Mouse (Mus musculus) G1E-ER4 (cell line): Measurements from ENCODE around the gene Bub1. TPM values are rescaled to one million over a fixed set of nuclear protein-coding genes. Genes with fewer than 3 reads are reported as not detected.

Source experiments
- GATA1 ChIP-seq: IDR thresholded peaks from one replicate; pipeline ENCODE4 v1.8.0; 2012; ENCODE audit warnings: low read length, inconsistent platforms
- polyA plus RNA-seq: library from polyadenylated mRNA; stranded (reverse); fragments of >175 nt; gene quantifications from 2 replicates; pipeline ENCODE4 v1.2.3, GENCODE M21; 2012

The Bub1 gene
- 5.6 and 6.5 TPM in 2 replicates for polyA plus RNA-seq

- TF ChIP-seq GATA1: no peak
These were observed at the start of gene Bub1 for GRCm38 (mm10) chr2:127831401-127832102. Gene Bub1, minus strand, starts transcription at chr2:127831865.

GRCm38 (mm10) chr2:127881063-127881462 lies 49.4 kb upstream of the Bub1 start:
- no peak for TF ChIP-seq GATA1

- no peak for TF ChIP-seq GATA1
These were observed 32.7 kb upstream of the Bub1 start for GRCm38 (mm10) chr2:127864381-127864780.

- TF ChIP-seq GATA1: no peak
These were observed 22.8 kb upstream of the Bub1 start for GRCm38 (mm10) chr2:127854332-127854991.

- no peak for TF ChIP-seq GATA1
These were observed 18.7 kb upstream of the Bub1 start for GRCm38 (mm10) chr2:127850371-127850770.

GRCm38 (mm10) chr2:127846571-127846970 lies 14.9 kb upstream of the Bub1 start:
- TF ChIP-seq GATA1: no peak

DNA sequence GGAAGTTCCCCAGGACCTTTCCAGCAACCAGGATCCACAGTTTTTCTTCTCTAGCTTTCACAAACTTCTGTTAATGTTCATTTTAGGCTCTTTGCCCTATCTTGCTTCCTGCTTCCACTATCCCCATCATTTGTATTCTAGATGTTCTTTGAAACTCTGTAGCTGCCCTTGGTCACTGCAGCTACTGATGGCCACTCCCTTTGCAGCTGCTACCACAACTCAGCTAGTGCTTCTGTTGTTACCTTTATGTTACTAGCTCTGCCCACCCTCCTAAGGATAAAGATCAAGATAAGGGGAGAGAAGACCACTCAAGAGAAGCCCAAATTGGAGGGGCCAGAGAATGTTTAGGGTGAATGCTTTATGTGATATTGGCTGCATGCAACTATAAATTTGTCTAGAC lies 14.3 kb upstream of the Bub1 start:
- no peak for TF ChIP-seq GATA1

DNA sequence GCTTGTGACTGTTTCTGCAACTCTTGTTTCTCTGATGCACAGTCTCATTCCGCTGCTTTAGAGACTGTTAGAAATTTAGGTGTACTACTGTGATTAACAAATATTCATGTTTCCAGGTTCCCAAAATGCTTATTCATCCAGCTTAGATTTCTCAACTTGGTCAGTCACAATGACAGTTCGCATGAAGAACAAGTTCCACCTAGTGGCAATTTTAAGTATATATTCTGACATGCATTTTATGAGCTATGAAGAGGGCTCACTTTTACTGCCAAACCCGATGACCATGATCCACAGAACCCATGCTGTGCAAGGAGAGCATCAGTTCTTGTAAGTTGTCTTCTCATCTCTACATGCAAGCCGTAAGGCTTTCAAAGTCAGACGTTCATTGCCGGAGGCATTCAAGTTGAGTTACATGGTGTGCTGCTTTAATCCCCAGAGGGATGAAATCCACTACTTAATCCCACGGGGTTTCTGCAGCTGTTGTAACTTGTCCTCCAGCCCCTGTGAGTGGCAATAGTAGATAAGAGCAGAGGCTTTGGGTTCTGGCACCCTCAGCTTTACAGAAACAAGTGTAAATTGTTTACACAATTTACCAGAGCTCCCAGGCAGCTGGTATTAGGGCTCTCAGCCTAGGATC lies 13.8 kb upstream of the Bub1 start:
- no peak for TF ChIP-seq GATA1

GRCm38 (mm10) chr2:127842421-127842820 lies 10.8 kb upstream of the Bub1 start:
- TF ChIP-seq GATA1: no peak

GRCm38 (mm10) chr2:127841402-127841801 lies 9.7 kb upstream of the Bub1 start:
- TF ChIP-seq GATA1: no peak

DNA sequence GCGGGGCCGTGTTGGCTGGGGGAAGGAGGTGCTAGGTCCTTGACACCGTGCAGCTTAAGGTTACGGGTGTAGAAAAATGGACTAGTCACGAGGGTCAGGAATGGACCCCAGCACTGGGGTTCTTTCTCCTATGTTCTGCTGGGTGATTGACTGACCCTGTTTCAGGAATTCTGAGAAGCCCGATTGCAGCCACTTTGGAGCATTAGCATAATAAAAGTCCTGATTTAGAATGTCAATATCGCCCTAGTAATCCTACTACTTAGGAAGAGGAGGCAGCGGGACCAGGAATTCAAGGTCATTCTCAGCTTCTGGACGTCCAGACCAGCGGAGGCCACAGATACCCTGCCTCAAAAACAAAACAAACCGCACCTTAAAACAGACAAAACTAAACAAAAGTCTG lies 7.8 kb upstream of the Bub1 start:
- no peak for TF ChIP-seq GATA1

GRCm38 (mm10) chr2:127838576-127838975 lies 6.9 kb upstream of the Bub1 start, which contains the start of gene Acoxl:
Gene Acoxl, plus strand, starts transcription at chr2:127838876.
- no peak for TF ChIP-seq GATA1

- TF ChIP-seq GATA1: no peak
These were observed 1.1 kb upstream of the Bub1 start for GRCm38 (mm10) chr2:127832833-127833190.

- TF ChIP-seq GATA1: no peak
These were observed 603 bp upstream of the Bub1 start for GRCm38 (mm10) chr2:127832103-127832832.

DNA sequence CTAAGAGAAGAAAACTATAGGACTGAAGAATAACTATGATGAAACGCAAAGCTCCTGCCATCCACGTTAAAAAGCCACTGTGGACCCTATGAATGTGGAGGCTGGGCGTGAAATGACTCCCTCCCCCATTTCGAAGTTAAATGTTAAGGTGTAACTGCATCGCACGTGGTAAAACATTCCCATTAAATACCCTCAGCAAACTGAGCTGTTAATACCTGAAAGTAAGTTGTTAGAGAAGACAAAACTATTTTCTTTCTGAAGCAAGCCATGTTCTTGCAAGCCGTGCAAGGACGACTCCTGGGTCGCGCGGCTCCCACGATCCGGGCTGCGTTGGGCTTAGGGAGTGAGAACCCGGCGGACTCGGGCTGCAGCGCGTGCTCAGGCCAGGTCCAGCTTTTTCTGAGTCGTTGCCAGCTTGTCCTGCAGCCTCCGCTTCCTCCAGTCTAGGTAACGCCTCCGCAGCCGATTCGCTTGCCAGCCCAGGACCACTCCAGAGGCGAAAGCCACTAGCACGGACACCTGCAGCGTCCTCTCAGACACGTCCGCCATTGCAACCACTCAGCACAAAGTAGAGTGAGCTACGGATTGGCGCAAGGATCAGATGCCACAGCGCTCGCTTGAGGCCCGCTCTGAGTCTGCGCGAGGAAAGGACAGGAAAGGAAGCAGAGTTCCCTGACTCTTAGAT lies 39.6 kb downstream of the Bub1 start, which contains the start of gene Mtln:
Mtln (minus strand) TSS at position 570 of the 685 bp plus-strand sequence.
- TF ChIP-seq GATA1: no peak
